Mouse (Mus musculus) inflammation-experienced regulatory T-cells, adult 6 months (primary cell): ENCODE results near the gene B3galnt1. TPM values are rescaled to one million over a fixed set of nuclear protein-coding genes. Genes with fewer than 3 reads are reported as not detected.
"Not testable (repeated sequence)": the region's sequence is repeated elsewhere in the genome, so short reads cannot be mapped to it uniquely, and the experiment has no call there.

Experiments
- ATAC-seq: one replicate; pipeline ENCODE4 v1.8.0; 2017
- polyA plus RNA-seq, 3 experiments: library from polyadenylated mRNA; unstranded; fragments of 100-300 nt; shearing (Covaris generic); gene quantifications; one replicate each; pipeline ENCODE4 v1.2.1; 2017

The B3galnt1 gene
- under 1 TPM in 1 of 3 experiments, not detected in 2; 0.37 TPM for polyA plus RNA-seq

GRCm38 (mm10) chr3:69598261-69599165, at the start of gene B3galnt1:
Gene B3galnt1, minus strand, starts transcription at chr3:69598960.
- ATAC-seq = no peak

GRCm38 (mm10) chr3:69634521-69634920, 35.8 kb upstream of the B3galnt1 start:
- ATAC-seq = no peak

GRCm38 (mm10) chr3:69633706-69634420, 35.1 kb upstream of the B3galnt1 start:
- ATAC-seq = no peak

GRCm38 (mm10) chr3:69626963-69627590, 28.3 kb upstream of the B3galnt1 start:
- no peak for ATAC-seq

GRCm38 (mm10) chr3:69626213-69626962, 27.6 kb upstream of the B3galnt1 start:
- no peak for ATAC-seq

- no peak for ATAC-seq
Measured at GRCm38 (mm10) chr3:69624182-69624581, 25.4 kb upstream of the B3galnt1 start.

GRCm38 (mm10) chr3:69607909-69608308, 9.1 kb upstream of the B3galnt1 start:
- ATAC-seq = no peak

- ATAC-seq = no peak
Measured at GRCm38 (mm10) chr3:69607468-69607867, 8.7 kb upstream of the B3galnt1 start.

GRCm38 (mm10) chr3:69606923-69607322, 8.2 kb upstream of the B3galnt1 start:
- ATAC-seq = no peak

- ATAC-seq = no peak
Measured at GRCm38 (mm10) chr3:69599166-69599500, 373 bp upstream of the B3galnt1 start.

- no peak for ATAC-seq
Measured at GRCm38 (mm10) chr3:69597816-69598215, 944 bp downstream of the B3galnt1 start.

- no peak for ATAC-seq
Measured at GRCm38 (mm10) chr3:69597211-69597610, 1.5 kb downstream of the B3galnt1 start.

- ATAC-seq = no peak
Measured at GRCm38 (mm10) chr3:69596116-69596515, 2.6 kb downstream of the B3galnt1 start.

GRCm38 (mm10) chr3:69594071-69594470, 4.7 kb downstream of the B3galnt1 start:
- ATAC-seq = no peak

GRCm38 (mm10) chr3:69593426-69593825, 5.3 kb downstream of the B3galnt1 start:
- ATAC-seq = no peak

- no peak for ATAC-seq
Measured at GRCm38 (mm10) chr3:69588101-69588760, 10.5 kb downstream of the B3galnt1 start.

- no peak for ATAC-seq
Measured at GRCm38 (mm10) chr3:69583798-69584197, 15.0 kb downstream of the B3galnt1 start.

GRCm38 (mm10) chr3:69578791-69579190, 20.0 kb downstream of the B3galnt1 start:
- no peak for ATAC-seq

GRCm38 (mm10) chr3:69576715-69577114, 22.0 kb downstream of the B3galnt1 start:
- no peak for ATAC-seq

- no peak for ATAC-seq
Measured at GRCm38 (mm10) chr3:69575577-69575976, 23.2 kb downstream of the B3galnt1 start.

- ATAC-seq = no peak
Measured at GRCm38 (mm10) chr3:69572561-69572960, 26.2 kb downstream of the B3galnt1 start.

- not testable (repeated sequence) for ATAC-seq
Measured at GRCm38 (mm10) chr3:69565586-69565985, 33.2 kb downstream of the B3galnt1 start.
